Mouse (Mus musculus) neural tube, embryonic 13.5 days (tissue): ENCODE data around the gene Pigg. TPM values are rescaled to one million over a fixed set of nuclear protein-coding genes. Genes with fewer than 3 reads are reported as not detected.

ENCODE experiments used
- ATAC-seq: fragments of 200-750 bp; cut with Nextera tagmentation; 2 replicates; pipeline ENCODE4 v1.8.0; 2017; ENCODE audit warnings: low read depth, mild to moderate bottlenecking, moderate TSS enrichment, moderate library complexity
- H3K27ac ChIP-seq: fragments of 300-500 bp; sonication (generic); replicated peaks from 2 replicates; pipeline ENCODE4 v1.5.1; 2015; ENCODE audit warnings: moderate library complexity, mild to moderate bottlenecking, inconsistent platforms
- H3K27me3 ChIP-seq: fragments of 300-500 bp; sonication (generic); 2 replicates; pipeline ENCODE4 v1.6.1; 2015; ENCODE audit warnings: mild to moderate bottlenecking, inconsistent platforms
- H3K36me3 ChIP-seq: fragments of 300-500 bp; sonication (generic); 2 replicates; pipeline ENCODE4 v1.6.1; 2015; ENCODE audit warnings: mild to moderate bottlenecking, inconsistent platforms
- H3K4me1 ChIP-seq: fragments of 300-500 bp; sonication (generic); replicated peaks from 2 replicates; pipeline ENCODE4 v1.6.1; 2015; ENCODE audit warnings: inconsistent platforms
- H3K4me2 ChIP-seq: fragments of 300-500 bp; sonication (generic); 2 replicates; pipeline ENCODE4 v1.6.1; 2015; ENCODE audit warnings: inconsistent platforms, mild to moderate bottlenecking, moderate library complexity
- H3K4me3 ChIP-seq: fragments of 300-500 bp; sonication (generic); 2 replicates; pipeline ENCODE4 v1.5.1; 2015; ENCODE audit warnings: mild to moderate bottlenecking, inconsistent platforms
- H3K9ac ChIP-seq: fragments of 300-500 bp; sonication (generic); 2 replicates; pipeline ENCODE4 v1.6.1; 2015; ENCODE audit warnings: moderate library complexity, mild to moderate bottlenecking, inconsistent platforms
- H3K9me3 ChIP-seq: fragments of 300-500 bp; sonication (generic); 2 replicates; pipeline ENCODE4 v1.6.1; 2016; ENCODE audit warnings: inconsistent platforms
- WGBS: fragments of 180-500 bp; shearing (Covaris S2); methylation state at CpG from one replicate; pipeline ENCODE4 v1.1.7; 2015; 5-methylcytosine and 5-hydroxymethylcytosine counted together
- polyA plus RNA-seq: library from polyadenylated mRNA; unstranded; fragments of >200 nt; fragmentation: Nextera tagmentation; extraction: Ambion mirVana; gene quantifications from 2 replicates; pipeline ENCODE4 v1.2.1, GENCODE M21; 2015

The Pigg gene
- polyA plus RNA-seq, 1 experiment from 2014 or later = 4.4 TPM

DNA sequence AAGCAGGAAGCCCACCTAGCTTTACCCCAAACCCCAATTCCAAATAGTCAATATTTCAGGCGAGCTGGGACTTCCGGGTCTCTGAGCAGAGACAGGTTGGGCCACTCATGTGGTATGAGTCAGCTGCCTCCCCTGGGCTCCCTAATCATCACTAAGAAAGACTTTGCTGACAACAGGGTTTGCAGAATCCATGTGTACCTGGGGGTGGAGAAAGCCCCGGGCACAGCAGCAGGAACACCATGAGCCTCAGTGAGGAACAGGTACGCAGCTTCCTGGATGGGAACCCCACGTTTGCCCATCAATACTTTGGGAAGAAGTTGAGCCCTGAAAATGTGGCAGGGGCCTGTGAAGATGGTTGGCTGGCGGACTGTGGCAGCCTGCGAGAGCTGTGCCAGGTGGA, 75.8 kb downstream of the Pigg start, which contains the start of gene Pde6b:
TSS of gene Pde6b (plus strand) at position 191 of the 400 bp plus-strand sequence.
- no peak within 1 kb of the TSS for H3K4me3 ChIP-seq
- 77% methylated on average over 7 of the region's 7 CpGs for WGBS
- H3K27me3 ChIP-seq = no peaks in the 10 kb centered on the region
- H3K9ac ChIP-seq = no peak within 1 kb of the TSS
- no peak for ATAC-seq
- no peaks in the 10 kb centered on the region for H3K36me3 ChIP-seq
- H3K4me2 ChIP-seq = no peak within 1 kb of the TSS
- H3K4me1 ChIP-seq = no peaks in the 10 kb centered on the region
- H3K9me3 ChIP-seq = no peaks in the 10 kb centered on the region
- no peak within 1 kb of the TSS for H3K27ac ChIP-seq

DNA sequence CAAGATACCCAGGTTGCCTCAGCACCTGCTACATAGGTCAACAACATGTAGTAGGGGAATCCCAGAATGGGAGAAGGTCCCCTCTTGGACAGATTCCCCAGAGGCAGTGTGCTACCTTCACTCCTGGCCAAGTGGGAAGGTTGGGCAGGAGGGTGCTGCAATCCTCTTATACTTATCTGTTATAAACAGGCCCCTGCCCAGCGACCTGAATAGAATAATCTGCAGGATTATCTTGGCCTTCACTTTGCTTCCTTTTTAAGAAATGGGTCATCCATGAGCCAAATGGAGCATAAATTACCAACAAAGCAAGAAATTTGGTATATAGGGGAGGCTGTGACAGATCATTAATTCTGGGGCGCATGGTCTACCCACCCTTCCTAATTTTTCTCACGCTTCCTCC, 77.3 kb downstream of the Pigg start:
- H3K4me1 ChIP-seq = no peaks in the 10 kb centered on the region
- WGBS = 84% methylated on average over 3 of the region's 3 CpGs
- no peak overlapping the region for H3K4me2 ChIP-seq

More for the DNA sequence above, 77.3 kb downstream of the Pigg start:
- H3K9me3 ChIP-seq = no peaks in the 10 kb centered on the region
- H3K36me3 ChIP-seq = no peaks in the 10 kb centered on the region
- ATAC-seq = no peak
- no peak overlapping the region for H3K9ac ChIP-seq
- no peak overlapping the region for H3K4me3 ChIP-seq
- H3K27ac ChIP-seq = no peak overlapping the region
- H3K27me3 ChIP-seq = no peaks in the 10 kb centered on the region

Other genes starting within 250 kb of the Pigg start
- 106 TPM in 2 replicates for gene Mtf2, start 246.9 kb upstream of the Pigg start, polyA plus RNA-seq
- 24.1 and 24.8 TPM in 2 replicates for gene Tmed5, start 180.0 kb upstream of the Pigg start, polyA plus RNA-seq
- gene Ccdc18, start 179.7 kb upstream of the Pigg start, polyA plus RNA-seq = 2.6 and 3.1 TPM in 2 replicates
- 39.7 and 47.1 TPM in 2 replicates for gene Dr1, start 43.7 kb upstream of the Pigg start, polyA plus RNA-seq
- gene Gm42517, start 55.3 kb downstream of the Pigg start, polyA plus RNA-seq = 0.99 and 1.1 TPM in 2 replicates
- gene Pde6b, start 75.8 kb downstream of the Pigg start, polyA plus RNA-seq = 0.27 TPM in 1 of 2 replicates, not detected in the other
- gene Atp5k, start 121.8 kb downstream of the Pigg start, polyA plus RNA-seq = 419 and 442 TPM in 2 replicates
- gene Mfsd7a, start 136.3 kb downstream of the Pigg start, polyA plus RNA-seq = 0.20 TPM in 1 of 2 replicates, not detected in the other
- gene Pcgf3, start 148.6 kb downstream of the Pigg start, polyA plus RNA-seq = 27.1 and 32.4 TPM in 2 replicates
- 117 and 120 TPM in 2 replicates for gene Cplx1, start 237.4 kb downstream of the Pigg start, polyA plus RNA-seq